ENCODE assay signal across 8 mouse cellular contexts in the genomic region with DNA sequence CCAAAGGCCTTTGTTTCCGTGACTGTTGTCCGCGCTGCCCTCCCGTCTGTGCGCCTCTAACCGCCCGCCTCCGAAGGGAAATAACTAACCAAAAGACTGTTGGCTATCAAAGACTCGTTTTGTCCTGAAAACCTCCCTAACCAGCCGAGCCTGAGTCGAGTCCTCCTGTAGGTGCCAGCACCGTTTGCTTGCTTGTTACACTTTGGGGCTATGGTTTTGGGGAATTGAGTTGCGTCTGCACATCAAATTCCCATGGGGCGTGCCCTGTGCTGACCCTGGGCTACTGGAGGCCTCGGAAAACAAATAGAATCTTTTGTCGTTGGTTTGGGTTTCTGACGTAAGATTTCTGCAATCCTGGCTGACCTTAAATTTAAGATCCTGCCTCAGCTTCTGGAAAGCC. TPM values are rescaled to one million over a fixed set of nuclear protein-coding genes. Genes with fewer than 3 reads are reported as not detected.
DNase-seq lines count a peak whose midpoint lies in the region; ATAC-seq and TF ChIP-seq lines count a peak whose summit lies in the region.

No protein-coding gene starts in this region.

- TF ChIP-seq EP300 in heart, adult 2 months (IDR thresholded peaks at IDR 0.05; ENCODE audit: insufficient read depth, low read depth, low read length): no peak

- peaks cover 7% of the 10 kb centered on the region for H3K36me3 ChIP-seq in heart, adult 2 months (ENCODE audit: control insufficient read depth, insufficient read depth, low read length)
- peaks cover 29% of the 10 kb centered on the region for H3K36me3 ChIP-seq in limb, embryonic 13.5 days
- peaks cover 25% of the 10 kb centered on the region for H3K36me3 ChIP-seq in neural tube, embryonic 14.5 days (ENCODE audit: control insufficient read depth, insufficient read depth, low read length)

- H3K79me2 ChIP-seq in heart, adult 2 months (replicated peaks; ENCODE audit: control insufficient read depth, insufficient read depth, low read length): no peaks in the 10 kb centered on the region; the same call in 1 of the 2 replicates

- no peak for TF ChIP-seq CTCF in heart, adult 2 months (IDR thresholded peaks at IDR 0.05)

- H3K9ac ChIP-seq in heart, adult 2 months (ENCODE audit: low read depth, low read length): peak overlapping the region; percentile 68
- peak overlapping the region; percentile 75 for H3K9ac ChIP-seq in limb, embryonic 13.5 days
- H3K9ac ChIP-seq in neural tube, embryonic 14.5 days (replicated peaks; ENCODE audit: low read depth, low read length): peak overlapping the region; percentile 51

- H3K4me3 ChIP-seq in heart, adult 2 months: peak overlapping the region; percentile 68
- peak overlapping the region; percentile 68 for H3K4me3 ChIP-seq in limb, embryonic 13.5 days
- H3K4me3 ChIP-seq in neural tube, embryonic 14.5 days (ENCODE audit: low read depth, low read length): peak overlapping the region; percentile 35

- no peaks in the 10 kb centered on the region for H3K9me3 ChIP-seq in limb, embryonic 13.5 days
- no peaks in the 10 kb centered on the region for H3K9me3 ChIP-seq in neural tube, embryonic 14.5 days (ENCODE audit: control insufficient read depth, low read length)

- intact Hi-C loops in heart, adult 2 months (cut with DNase I): loop anchor here (1.0 kb wide), 1 partner anchor 25 kb away; the partner anchor contains the start of genes Aldh16a1 and Pih1d1

- 3% methylated on average over 17 of the region's 17 CpGs for WGBS in heart, adult 2 months
- WGBS in limb, embryonic 13.5 days: 2% methylated on average over 17 of the region's 17 CpGs
- WGBS in neural tube, embryonic 14.5 days: under 1% methylated on average over 17 of the region's 17 CpGs

- peak overlapping the region; percentile 83 for H3K27ac ChIP-seq in heart, adult 2 months
- peak overlapping the region; percentile 92 for H3K27ac ChIP-seq in limb, embryonic 13.5 days
- peak overlapping the region; percentile 92 for H3K27ac ChIP-seq in neural tube, embryonic 14.5 days (ENCODE audit: low read depth, low read length)

- no peak for DNase-seq in heart, adult 2 months
- DNase-seq in heart, adult 11 months: no peak
- peak; percentile 46 for DNase-seq in brain, adult 2 months (ENCODE audit: low read depth, low spot score)
- DNase-seq in layer of hippocampus, postnatal 25 days (ENCODE audit: extremely low spot score in 1 of 2, low spot score in 1 of 2): no peak

- ATAC-seq in granulocyte monocyte progenitor cell, adult 5-6 weeks (replicated peaks; ENCODE audit: poor library complexity, severe bottlenecking): 0 out of 2 replicates have a peak, but pooled peaks have one; percentile 4
- no peak for ATAC-seq in limb, embryonic 13.5 days (ENCODE audit: low FRiP score, low read depth)
- no peak for ATAC-seq in neural tube, embryonic 14.5 days (ENCODE audit: low read depth)
- ATAC-seq in CD4-positive, CD25-positive, alpha-beta regulatory T cell, adult 4 months: no peak

- no peak for TF ChIP-seq POLR2A in heart, adult 2 months (IDR thresholded peaks at IDR 0.05; ENCODE audit: insufficient read depth, low read depth, low read length)

- H3K4me1 ChIP-seq in heart, adult 2 months (ENCODE audit: control insufficient read depth, insufficient read depth, low read length): peaks cover 3% of the 10 kb centered on the region; the same call in 1 of the 2 replicates
- H3K4me1 ChIP-seq in limb, embryonic 13.5 days: peaks cover 40% of the 10 kb centered on the region
- H3K4me1 ChIP-seq in neural tube, embryonic 14.5 days (ENCODE audit: control insufficient read depth, insufficient read depth, low read length): peaks cover 18% of the 10 kb centered on the region

- H3K27me3 ChIP-seq in heart, adult 2 months (ENCODE audit: control insufficient read depth, insufficient read depth, low read length): no peaks in the 10 kb centered on the region
- peaks cover 3% of the 10 kb centered on the region; the same call in 1 of the 2 replicates for H3K27me3 ChIP-seq in limb, embryonic 13.5 days
- H3K27me3 ChIP-seq in neural tube, embryonic 14.5 days (ENCODE audit: control insufficient read depth, insufficient read depth, low read length): no peaks in the 10 kb centered on the region; the same call in 1 of the 2 replicates

- H3K4me2 ChIP-seq in limb, embryonic 13.5 days (replicated peaks): peak overlapping the region; percentile 73
- peak overlapping the region; percentile 50 for H3K4me2 ChIP-seq in neural tube, embryonic 14.5 days (ENCODE audit: low read depth, low read length)

RNA-seq across cellular contexts. Expression of gene Rpl13a, which starts 0.8 kb away (rescaled TPM):
- 100 to 1,000 TPM; 561 to 659 TPM for total RNA-seq in heart, adult 2 months (2021)
- 915 and 1,061 TPM in 2 replicates for polyA plus RNA-seq in heart, adult 2 months (2012; rRNA removed)
- total RNA-seq in granulocyte monocyte progenitor cell, adult 5-6 weeks (2014; fragmentation: Nextera tagmentation): 3,523 and 3,605 TPM in 2 replicates
- 3,792 and 4,750 TPM in 2 replicates for total RNA-seq in granulocyte monocyte progenitor cell, adult 5-6 weeks (2017)
- 1,305 and 1,326 TPM in 2 replicates for polyA plus RNA-seq in limb, embryonic 13.5 days (2015; fragmentation: Nextera tagmentation; extraction: Ambion mirVana)
- 668 and 729 TPM in 2 replicates for polyA plus RNA-seq in neural tube, embryonic 14.5 days (2014; fragmentation: Nextera tagmentation; extraction: Ambion mirVana)
- polyA plus RNA-seq in CD4-positive, CD25-positive, alpha-beta regulatory T cell, adult 4 months (2017; shearing (Covaris generic)): 1,000 to 10,000 TPM; 5,632 to 7,602 TPM
- 100 to 1,000 TPM; 765 to 826 TPM for total RNA-seq in layer of hippocampus, postnatal 25 days (2021)

RNA-seq across cellular contexts. Expression of gene Rps11, which starts 5.1 kb away (rescaled TPM):
- 100 to 1,000 TPM; 534 to 613 TPM for total RNA-seq in heart, adult 2 months (2021)
- polyA plus RNA-seq in heart, adult 2 months (2012; rRNA removed): 186 and 258 TPM in 2 replicates
- 3,834 and 4,027 TPM in 2 replicates for total RNA-seq in granulocyte monocyte progenitor cell, adult 5-6 weeks (2014; fragmentation: Nextera tagmentation)
- 963 and 1,110 TPM in 2 replicates for total RNA-seq in granulocyte monocyte progenitor cell, adult 5-6 weeks (2017)
- polyA plus RNA-seq in limb, embryonic 13.5 days (2015; fragmentation: Nextera tagmentation; extraction: Ambion mirVana): 1,512 and 1,535 TPM in 2 replicates
- 781 and 868 TPM in 2 replicates for polyA plus RNA-seq in neural tube, embryonic 14.5 days (2014; fragmentation: Nextera tagmentation; extraction: Ambion mirVana)
- polyA plus RNA-seq in CD4-positive, CD25-positive, alpha-beta regulatory T cell, adult 4 months (2017; shearing (Covaris generic)): 1,000 to 10,000 TPM; 3,755 to 5,441 TPM
- 100 to 1,000 TPM; 418 to 465 TPM for total RNA-seq in layer of hippocampus, postnatal 25 days (2021)

RNA-seq across cellular contexts. Expression of gene Gm45713, which starts 6.7 kb away (rescaled TPM):
- total RNA-seq in heart, adult 2 months (2021): under 1 TPM in 1 of 2 experiments, not detected in 1; 0.80 TPM
- polyA plus RNA-seq in heart, adult 2 months (2012; rRNA removed): 4.5 and 4.6 TPM in 2 replicates
- total RNA-seq in granulocyte monocyte progenitor cell, adult 5-6 weeks (2014; fragmentation: Nextera tagmentation): not detected in 2 replicates
- total RNA-seq in granulocyte monocyte progenitor cell, adult 5-6 weeks (2017): 0.10 and 0.13 TPM in 2 replicates
- 0.60 and 0.75 TPM in 2 replicates for polyA plus RNA-seq in limb, embryonic 13.5 days (2015; fragmentation: Nextera tagmentation; extraction: Ambion mirVana)
- polyA plus RNA-seq in neural tube, embryonic 14.5 days (2014; fragmentation: Nextera tagmentation; extraction: Ambion mirVana): 0.33 TPM in 1 of 2 replicates, not detected in the other
- not detected for polyA plus RNA-seq in CD4-positive, CD25-positive, alpha-beta regulatory T cell, adult 4 months (2017; shearing (Covaris generic))
- not detected for total RNA-seq in layer of hippocampus, postnatal 25 days (2021)

RNA-seq across cellular contexts. Expression of gene Flt3l, which starts 6.9 kb away (rescaled TPM):
- 1 to 10 TPM; 5.5 to 6.4 TPM for total RNA-seq in heart, adult 2 months (2021)
- 47.4 and 59.1 TPM in 2 replicates for polyA plus RNA-seq in heart, adult 2 months (2012; rRNA removed)
- total RNA-seq in granulocyte monocyte progenitor cell, adult 5-6 weeks (2014; fragmentation: Nextera tagmentation): 7.4 and 8.2 TPM in 2 replicates
- 2.3 and 5.7 TPM in 2 replicates for total RNA-seq in granulocyte monocyte progenitor cell, adult 5-6 weeks (2017)
- polyA plus RNA-seq in limb, embryonic 13.5 days (2015; fragmentation: Nextera tagmentation; extraction: Ambion mirVana): 1.0 and 1.2 TPM in 2 replicates
- 1.3 and 1.6 TPM in 2 replicates for polyA plus RNA-seq in neural tube, embryonic 14.5 days (2014; fragmentation: Nextera tagmentation; extraction: Ambion mirVana)
- polyA plus RNA-seq in CD4-positive, CD25-positive, alpha-beta regulatory T cell, adult 4 months (2017; shearing (Covaris generic)): 10 to 100 TPM; 89.0 to 91.7 TPM
- total RNA-seq in layer of hippocampus, postnatal 25 days (2021): 1 to 10 TPM; 4.5 to 8.2 TPM

RNA-seq across cellular contexts. Expression of gene Pih1d1, which starts 24.8 kb away (rescaled TPM):
- 10 to 100 TPM; 33.8 to 36.7 TPM for total RNA-seq in heart, adult 2 months (2021)
- polyA plus RNA-seq in heart, adult 2 months (2012; rRNA removed): 48.1 and 51.2 TPM in 2 replicates
- total RNA-seq in granulocyte monocyte progenitor cell, adult 5-6 weeks (2014; fragmentation: Nextera tagmentation): 74.2 and 91.6 TPM in 2 replicates
- total RNA-seq in granulocyte monocyte progenitor cell, adult 5-6 weeks (2017): 48.8 and 58.4 TPM in 2 replicates
- polyA plus RNA-seq in limb, embryonic 13.5 days (2015; fragmentation: Nextera tagmentation; extraction: Ambion mirVana): 86.9 and 87.1 TPM in 2 replicates
- 90.4 and 91.2 TPM in 2 replicates for polyA plus RNA-seq in neural tube, embryonic 14.5 days (2014; fragmentation: Nextera tagmentation; extraction: Ambion mirVana)
- polyA plus RNA-seq in CD4-positive, CD25-positive, alpha-beta regulatory T cell, adult 4 months (2017; shearing (Covaris generic)): 10 to 100 TPM; 40.4 to 50.6 TPM
- 10 to 100 TPM; 43.2 to 47.0 TPM for total RNA-seq in layer of hippocampus, postnatal 25 days (2021)
